Mouse (Mus musculus) lung, embryonic 14.5 days (tissue): Measurements from ENCODE around the gene Pygm. TPM values are rescaled to one million over a fixed set of nuclear protein-coding genes. Genes with fewer than 3 reads are reported as not detected.

Source experiments
- ATAC-seq: fragments of 200-750 bp; cut with Nextera tagmentation; 2 replicates; pipeline ENCODE4 v1.8.0; 2017; ENCODE audit warnings: mild to moderate bottlenecking, moderate TSS enrichment, moderate library complexity; ENCODE audit not compliant: insufficient read depth
- DNase-seq: peaks from one replicate; pipeline ENCODE4 v3.0.0-alpha.2; 2015
- H3K27ac ChIP-seq: fragments of 300-500 bp; sonication (generic); 2 replicates; pipeline ENCODE4 v1.5.1; 2014; ENCODE audit warnings: low read depth, mild to moderate bottlenecking, moderate library complexity
- H3K27me3 ChIP-seq: fragments of 300-500 bp; sonication (generic); 2 replicates; pipeline ENCODE4 v1.6.1; 2014; ENCODE audit warnings: low read length, control low read depth; ENCODE audit not compliant: insufficient read depth
- H3K36me3 ChIP-seq: fragments of 300-500 bp; sonication (generic); 2 replicates; pipeline ENCODE4 v1.6.1; 2014; ENCODE audit warnings: control low read depth; ENCODE audit not compliant: insufficient read depth
- H3K4me1 ChIP-seq: fragments of 300-500 bp; sonication (generic); 2 replicates; pipeline ENCODE4 v1.6.1; 2014; ENCODE audit warnings: antibody characterized with exemption, control low read depth; ENCODE audit not compliant: insufficient read depth
- H3K4me2 ChIP-seq: fragments of 300-500 bp; sonication (generic); 2 replicates; pipeline ENCODE4 v1.6.1; 2014; ENCODE audit warnings: mild to moderate bottlenecking
- H3K4me3 ChIP-seq: fragments of 300-500 bp; sonication (generic); 2 replicates; pipeline ENCODE4 v1.5.1; 2014; ENCODE audit warnings: low read depth, low read length
- H3K9ac ChIP-seq: fragments of 300-500 bp; sonication (generic); 2 replicates; pipeline ENCODE4 v1.6.1; 2014
- H3K9me3 ChIP-seq: fragments of 300-500 bp; sonication (generic); 2 replicates; pipeline ENCODE4 v1.6.1; 2016; ENCODE audit warnings: low read depth, low read length, control low read depth
- CTCF ChIP-seq: IDR thresholded peaks from 2 replicates; pipeline ENCODE4 v1.5.1; 2016; ENCODE audit warnings: antibody characterized with exemption, low read depth
- WGBS: fragments of 180-500 bp; shearing (Covaris S2); extraction: QIAGEN DNeasy Blood & Tissue Kit; methylation state at CpG from one replicate; pipeline ENCODE4 v1.1.7; 2014; 5-methylcytosine and 5-hydroxymethylcytosine counted together
- polyA plus RNA-seq: library from polyadenylated mRNA; unstranded; fragments of >200 nt; fragmentation: Nextera tagmentation; extraction: Ambion mirVana; gene quantifications from 2 replicates; pipeline ENCODE4 v1.2.1, GENCODE M21; 2014

The Pygm gene
- polyA plus RNA-seq, 1 experiment from 2014 or later: 6.1 TPM

GRCm38 (mm10) chr19:6339890-6340504, 44.2 kb upstream of the Pygm start:
- no peak for TF ChIP-seq CTCF
- H3K4me3 ChIP-seq: peak overlapping the region; percentile 75; the same call in 1 of the 2 replicates
- ATAC-seq (no peak), DNase-seq (peak; percentile 23)
- WGBS: 74% methylated on average over 15 of the region's 15 CpGs
- peak overlapping the region; percentile 68 for H3K27ac ChIP-seq
- H3K36me3 ChIP-seq: peaks cover 55% of the 10 kb centered on the region
- H3K27me3 ChIP-seq: no peaks in the 10 kb centered on the region
- H3K4me1 ChIP-seq: peaks cover 9% of the 10 kb centered on the region
- no peaks in the 10 kb centered on the region for H3K9me3 ChIP-seq
- H3K4me2 ChIP-seq: 0 out of 2 replicates have a peak overlapping the region, but pooled peaks have one; percentile 99
- no peak overlapping the region for H3K9ac ChIP-seq

- peaks cover 61% of the 10 kb centered on the region for H3K36me3 ChIP-seq
- H3K9me3 ChIP-seq: no peaks in the 10 kb centered on the region
- H3K9ac ChIP-seq: peak within 1 kb of the TSS; percentile 62
- DNase-seq (peak; percentile 89), ATAC-seq (peak; percentile 77)
- no peaks in the 10 kb centered on the region for H3K27me3 ChIP-seq
- peak within 1 kb of the TSS; percentile 99 for H3K4me2 ChIP-seq
- H3K27ac ChIP-seq: peak within 1 kb of the TSS; percentile 68
- H3K4me1 ChIP-seq: peaks cover 9% of the 10 kb centered on the region
- 5% methylated on average over 72 of the region's 72 CpGs for WGBS
- peak; percentile 24 for TF ChIP-seq CTCF
- H3K4me3 ChIP-seq: peak within 1 kb of the TSS; percentile 75
These were observed 43.4 kb upstream of the Pygm start, which contains the start of gene Map4k2 for GRCm38 (mm10) chr19:6340524-6341452. Map4k2 (plus strand) TSS chr19:6341135.

GRCm38 (mm10) chr19:6341453-6342077, 42.6 kb upstream of the Pygm start:
- Histone ChIP-seq H3K4me1 (peaks cover 2% of the 10 kb centered on the region), H3K4me2 (peak overlapping the region; percentile 99), H3K36me3 (peaks cover 67% of the 10 kb centered on the region), H3K9ac (peak overlapping the region; percentile 62), H3K9me3 (no peaks in the 10 kb centered on the region), H3K4me3 (peak overlapping the region; percentile 75), H3K27me3 (no peaks in the 10 kb centered on the region), H3K27ac (no peak overlapping the region)
- 7% methylated on average over 23 of the region's 23 CpGs for WGBS
- ATAC-seq: peak; percentile 11; the same call in 1 of the 2 replicates
- DNase-seq: no peak
- no peak for TF ChIP-seq CTCF

GRCm38 (mm10) chr19:6342276-6342933, 41.8 kb upstream of the Pygm start:
- Histone ChIP-seq H3K27me3 (no peaks in the 10 kb centered on the region), H3K4me3 (peak overlapping the region; percentile 75; the same call in 1 of the 2 replicates), H3K4me2 (peak overlapping the region; percentile 99), H3K36me3 (peaks cover 66% of the 10 kb centered on the region), H3K9ac (no peak overlapping the region), H3K9me3 (no peaks in the 10 kb centered on the region), H3K4me1 (no peaks in the 10 kb centered on the region; the same call in 1 of the 2 replicates), H3K27ac (peak overlapping the region; percentile 18; the same call in 1 of the 2 replicates)
- ATAC-seq: no peak
- no peak for TF ChIP-seq CTCF
- DNase-seq: peak; percentile 18
- 66% methylated on average over 5 of the region's 5 CpGs for WGBS

GRCm38 (mm10) chr19:6343066-6343925, 40.9 kb upstream of the Pygm start:
- no peaks in the 10 kb centered on the region for H3K9me3 ChIP-seq
- DNase-seq: no peak
- H3K4me1 ChIP-seq: no peaks in the 10 kb centered on the region; the same call in 1 of the 2 replicates
- H3K27me3 ChIP-seq: no peaks in the 10 kb centered on the region
- no peak overlapping the region for H3K9ac ChIP-seq
- TF ChIP-seq CTCF: no peak
- H3K27ac ChIP-seq: no peak overlapping the region
- H3K4me2 ChIP-seq: peak overlapping the region; percentile 99; the same call in 1 of the 2 replicates
- peaks cover 57% of the 10 kb centered on the region for H3K36me3 ChIP-seq
- no peak overlapping the region for H3K4me3 ChIP-seq
- no peak for ATAC-seq
- WGBS: 76% methylated on average over 19 of the region's 19 CpGs

- H3K4me2 ChIP-seq: no peak overlapping the region
- no peak overlapping the region for H3K27ac ChIP-seq
- WGBS: 93% methylated on average over 5 of the region's 5 CpGs
- H3K27me3 ChIP-seq: no peaks in the 10 kb centered on the region
- H3K4me3 ChIP-seq: no peak overlapping the region
- ATAC-seq (no peak), DNase-seq (no peak)
- H3K9ac ChIP-seq: no peak overlapping the region
- TF ChIP-seq CTCF: no peak
- peaks cover 50% of the 10 kb centered on the region for H3K36me3 ChIP-seq
- no peaks in the 10 kb centered on the region for H3K9me3 ChIP-seq
- no peaks in the 10 kb centered on the region; the same call in 1 of the 2 replicates for H3K4me1 ChIP-seq
These were observed 40.2 kb upstream of the Pygm start for GRCm38 (mm10) chr19:6343996-6344395.
